In genomic region chr10:121488623-121489299, GRCm38 (mm10) we compare ENCODE assay signal across 9 mouse cellular contexts. TPM values are rescaled to one million over a fixed set of nuclear protein-coding genes. Genes with fewer than 3 reads are reported as not detected.
DNase-seq lines count a peak whose midpoint lies in the region; ATAC-seq and TF ChIP-seq lines count a peak whose summit lies in the region.
"Had no signal": no experiment of that assay in that cellular context is flagged by ENCODE, and none has a peak within 500 bp of the region (broad histone marks: within the 10 kb centered on the region; RNA-seq: fewer than 3 reads in every experiment).

No protein-coding gene starts in this region.

- H3K4me2 ChIP-seq in CH12.LX (ENCODE audit: insufficient read depth, low read depth, poor library complexity, severe bottlenecking) = peak overlapping the region; percentile 61
- peak overlapping the region; percentile 18; the same call in 1 of the 2 replicates for H3K4me2 ChIP-seq in kidney, postnatal 0 days (ENCODE audit: low read length)

- H3K4me3 ChIP-seq in gastrocnemius, adult 2 months = peak overlapping the region; percentile 4; the same call in 1 of the 2 replicates
- peak overlapping the region in 1 of 3 experiments; percentile 21 for H3K4me3 ChIP-seq in CH12.LX (replicated peaks in 1 of 3; ENCODE audit: low read depth in 2 of 3, low read length in 2 of 3, poor library complexity in 1 of 3)
- H3K4me3 ChIP-seq in kidney, postnatal 0 days (replicated peaks; ENCODE audit: low read depth, low read length) = no peak overlapping the region

- in situ Hi-C loops in CH12.LX (cut with MboI; ENCODE audit: low pct_ligation_motif_present, low pct_unique_long_range_greater_than_20kb, low sequenced_read_pairs) = no loop called here

- H3K27me3 ChIP-seq in CH12.LX (replicated peaks) = no peaks in the 10 kb centered on the region
- no peaks in the 10 kb centered on the region for H3K27me3 ChIP-seq in kidney, postnatal 0 days (ENCODE audit: insufficient read depth, low read length)

- peak; percentile 33; the same call in 1 of the 2 replicates for TF ChIP-seq EP300 in CH12.LX (IDR thresholded peaks at IDR 0.05; ENCODE audit: low read length)

- intact Hi-C loops in gastrocnemius, adult 2 months (cut with DNase I) = no loop called here

- no peak for TF ChIP-seq CTCF in gastrocnemius, adult 2 months (IDR thresholded peaks at IDR 0.05)
- no peak for TF ChIP-seq CTCF in CH12.LX (conservative IDR thresholded peaks at IDR 0.05 in 1 of 2, IDR thresholded peaks at IDR 0.05 in 1 of 2; ENCODE audit: low read depth in 2 of 2, low read length in 2 of 2)
- no peak for TF ChIP-seq CTCF in kidney, postnatal 0 days (IDR thresholded peaks at IDR 0.05; ENCODE audit: low read depth)

- H3K36me3 ChIP-seq in CH12.LX (replicated peaks in 1 of 2; ENCODE audit: control insufficient read depth in 1 of 2, insufficient read depth in 1 of 2, low read length in 1 of 2) = no peaks in the 10 kb centered on the region
- H3K36me3 ChIP-seq in kidney, postnatal 0 days (ENCODE audit: insufficient read depth, low read length) = no peaks in the 10 kb centered on the region

- no peaks in the 10 kb centered on the region for H3K79me2 ChIP-seq in CH12.LX (replicated peaks; ENCODE audit: control insufficient read depth, extremely low read depth, insufficient read depth, poor library complexity, severe bottlenecking)

- H3K9ac ChIP-seq in CH12.LX (ENCODE audit: insufficient read depth, low read depth) = no peak overlapping the region
- no peak overlapping the region for H3K9ac ChIP-seq in kidney, postnatal 0 days (ENCODE audit: low read depth, low read length)

- dilution Hi-C loops in CH12.LX (cut with MboI; ENCODE audit: extremely low pct_ligation_motif_present, extremely low pct_unique_long_range_greater_than_20kb, low sequenced_read_pairs) = no loop called here

- no peak for TF ChIP-seq RAD21 in CH12.LX (IDR thresholded peaks at IDR 0.05; ENCODE audit: low read depth, low read length)

- DNase-seq in gastrocnemius, adult 2 months = no peak
- DNase-seq in gastrocnemius, postnatal 25 days = no peak
- DNase-seq in CH12.LX (ENCODE audit: extremely low read depth) = peak; percentile 71
- DNase-seq in kidney, postnatal 0 days (ENCODE audit: low spot score) = peak; percentile 87
- DNase-seq in lung, postnatal 36 days = peak; percentile 83
- no peak for DNase-seq in testis, postnatal 14 days (ENCODE audit: low spot score)
- no peak for DNase-seq in cerebellum, adult 18-20 months
- no peak for DNase-seq in retina, embryonic 14.5 days (ENCODE audit: low spot score)

- H3K27ac ChIP-seq in gastrocnemius, adult 2 months = peak overlapping the region; percentile 48
- no peak overlapping the region for H3K27ac ChIP-seq in CH12.LX (ENCODE audit: insufficient read depth, low read depth)
- H3K27ac ChIP-seq in kidney, postnatal 0 days = peak overlapping the region; percentile 63; the same call in 1 of the 2 replicates

- 53% methylated on average over 14 of the region's 14 CpGs for WGBS in kidney, postnatal 0 days

- H3K9me3 ChIP-seq in CH12.LX (replicated peaks; ENCODE audit: low read length) = no peaks in the 10 kb centered on the region
- no peaks in the 10 kb centered on the region for H3K9me3 ChIP-seq in kidney, postnatal 0 days (replicated peaks; ENCODE audit: low read length)

- TF ChIP-seq POLR2A in CH12.LX (IDR thresholded peaks at IDR 0.05; ENCODE audit: low read depth, low read length) = no peak

- peaks cover 10 to 28% of the 10 kb centered on the region in 2 experiments for H3K4me1 ChIP-seq in CH12.LX (ENCODE audit: control insufficient read depth in 1 of 2, insufficient read depth in 2 of 2)
- H3K4me1 ChIP-seq in kidney, postnatal 0 days (replicated peaks; ENCODE audit: insufficient read depth, low read length) = no peaks in the 10 kb centered on the region

- ATAC-seq in kidney, postnatal 0 days (replicated peaks; ENCODE audit: low FRiP score, low read depth) = peak; percentile 99
- ATAC-seq: forebrain, embryonic 16.5 days had no signal

TF ChIP-seq in CH12.LX, 34 proteins besides CTCF, POLR2A, EP300 and RAD21:
- no peak for TF ChIP-seq MAZ (IDR thresholded peaks at IDR 0.05; ENCODE audit: low read depth, low read length)
- no peak for TF ChIP-seq HCFC1 (IDR thresholded peaks at IDR 0.05; ENCODE audit: low read depth, low read length)
- no peak for TF ChIP-seq RCOR1 (conservative IDR thresholded peaks at IDR 0.05; ENCODE audit: low read depth, low read length)
- TF ChIP-seq SIN3A (IDR thresholded peaks at IDR 0.05; ENCODE audit: low read length) = no peak
- TF ChIP-seq UBTF (IDR thresholded peaks at IDR 0.05; ENCODE audit: low read depth, low read length) = no peak
- TF ChIP-seq IRF4 (IDR thresholded peaks at IDR 0.05; ENCODE audit: low read depth, low read length) = no peak
- TF ChIP-seq ZMIZ1 (IDR thresholded peaks at IDR 0.05; ENCODE audit: low read depth, low read length) = no peak
- no peak for TF ChIP-seq USF2 (conservative IDR thresholded peaks at IDR 0.05; ENCODE audit: low read depth, low read length)
- TF ChIP-seq TCF12 (IDR thresholded peaks at IDR 0.05; ENCODE audit: low read depth, low read length) = no peak
- TF ChIP-seq USF1 (IDR thresholded peaks at IDR 0.05; ENCODE audit: low read depth, low read length) = no peak
- TF ChIP-seq MEF2A (IDR thresholded peaks at IDR 0.05; ENCODE audit: borderline replicate concordance, low read depth, low read length) = no peak; the same call in 1 of the 2 replicates
- TF ChIP-seq MAX (IDR thresholded peaks at IDR 0.05; ENCODE audit: low read length) = no peak
- TF ChIP-seq ZNF384 (IDR thresholded peaks at IDR 0.05; ENCODE audit: low read depth, low read length) = peak; percentile 39; the same call in 1 of the 2 replicates
- TF ChIP-seq ZC3H11A (IDR thresholded peaks at IDR 0.05; ENCODE audit: low read depth, low read length) = no peak
- TF ChIP-seq MAFK (IDR thresholded peaks at IDR 0.05; ENCODE audit: insufficient replicate concordance, low read length) = no peak
- TF ChIP-seq GABPA (IDR thresholded peaks at IDR 0.05; ENCODE audit: insufficient replicate concordance, low read depth, low read length) = no peak
- TF ChIP-seq NELFE (IDR thresholded peaks at IDR 0.05; ENCODE audit: low read depth, low read length) = no peak
- TF ChIP-seq PAX5 (IDR thresholded peaks at IDR 0.05; ENCODE audit: low read length) = no peak
- TF ChIP-seq E2F4 (IDR thresholded peaks at IDR 0.05; ENCODE audit: insufficient replicate concordance, low read depth, low read length) = no peak
- 0 out of 2 replicates have a peak, but pooled peaks have one; percentile 12 for TF ChIP-seq TBP (conservative IDR thresholded peaks at IDR 0.05; ENCODE audit: low read depth, low read length)
- no peak for TF ChIP-seq SMC3 (IDR thresholded peaks at IDR 0.05; ENCODE audit: low read depth, low read length)
- 0 out of 2 replicates have a peak, but pooled peaks have one; percentile 6 for TF ChIP-seq BHLHE40 (IDR thresholded peaks at IDR 0.05; ENCODE audit: low read depth, low read length)
- no peak for TF ChIP-seq JUND (conservative IDR thresholded peaks at IDR 0.05; ENCODE audit: low read depth, low read length)
- no peak for TF ChIP-seq JUN (IDR thresholded peaks at IDR 0.05; ENCODE audit: insufficient read depth, low read depth, low read length)
- no peak for TF ChIP-seq ETS1 (conservative IDR thresholded peaks at IDR 0.05; ENCODE audit: low read depth, low read length)

RNA-seq across cellular contexts. Expression of gene Rassf3, which starts 12.6 kb away (rescaled TPM):
- 10 to 100 TPM; 29.2 to 47.3 TPM for total RNA-seq in gastrocnemius, adult 2 months (2021)
- 10 to 100 TPM; 48.5 to 51.3 TPM for total RNA-seq in gastrocnemius, postnatal 25 days (2021)
- total RNA-seq in CH12.LX (2012; rRNA removed) (5.7 and 7.3 TPM in 2 replicates), CH12.LX (2014; rRNA removed) (4.0 and 4.1 TPM in 2 replicates)
- polyA plus RNA-seq in CH12.LX (2012; ENCODE audit: insufficient read length, low read depth) = 9.0 and 9.9 TPM in 2 replicates
- 11.9 and 12.5 TPM in 2 replicates for polyA plus RNA-seq in kidney, postnatal 0 days (2015; fragmentation: Nextera tagmentation; extraction: Ambion mirVana)

Comparison
In these comparisons a context has a peak if more than half of its experiments do, and no peak if none do; other contexts are left out.
1. DNase-seq: peak in CH12.LX (single experiment), kidney, postnatal 0 days (single experiment) and lung, postnatal 36 days (single experiment); none in gastrocnemius, adult 2 months (single experiment), gastrocnemius, postnatal 25 days (single experiment), testis, postnatal 14 days (single experiment), cerebellum, adult 18-20 months (0 of 2) and retina, embryonic 14.5 days (single experiment).